Mouse (Mus musculus) lung, postnatal 0 days (tissue): ENCODE measurements at regions not wholly inside any gene's neighbourhood (a gene's known extent, or its start where the extent isn't known, plus 50 kb on each side); places are given as distances from the start of the nearest gene placed in this dataset.

ENCODE experiments used
- ATAC-seq: fragments of 200-750 bp; cut with Nextera tagmentation; 2 replicates; pipeline ENCODE4 v1.8.0; 2017; ENCODE audit warnings: moderate library complexity
- DNase-seq: peaks from one replicate; pipeline ENCODE4 v3.0.0-alpha.2; 2016; ENCODE audit warnings: low spot score
- H3K27ac ChIP-seq: fragments of 300-500 bp; sonication (generic); 2 replicates; pipeline ENCODE4 v1.5.1; 2014; ENCODE audit warnings: antibody characterized with exemption, mild to moderate bottlenecking, low read length, mixed read lengths
- H3K27me3 ChIP-seq: fragments of 300-500 bp; sonication (generic); replicated peaks from 2 replicates; pipeline ENCODE4 v1.6.1; 2014; ENCODE audit warnings: low read length, mixed read lengths; ENCODE audit not compliant: insufficient read depth
- H3K36me3 ChIP-seq: fragments of 300-500 bp; sonication (generic); 2 replicates; pipeline ENCODE4 v1.6.1; 2014; ENCODE audit warnings: low read length, mixed read lengths; ENCODE audit not compliant: insufficient read depth
- H3K4me1 ChIP-seq: fragments of 300-500 bp; sonication (generic); 2 replicates; pipeline ENCODE4 v1.6.1; 2014; ENCODE audit warnings: antibody characterized with exemption, low read depth, low read length, mixed read lengths; ENCODE audit not compliant: insufficient read depth
- H3K4me2 ChIP-seq: fragments of 300-500 bp; sonication (generic); replicated peaks from 2 replicates; pipeline ENCODE4 v1.6.1; 2014; ENCODE audit warnings: low read depth, mild to moderate bottlenecking, low read length, moderate library complexity, mixed read lengths
- H3K4me3 ChIP-seq: fragments of 300-500 bp; sonication (generic); 2 replicates; pipeline ENCODE4 v1.5.1; 2014; ENCODE audit warnings: low read depth, low read length
- H3K9ac ChIP-seq: fragments of 300-500 bp; sonication (generic); replicated peaks from 2 replicates; pipeline ENCODE4 v1.6.1; 2014; ENCODE audit warnings: low read depth, mild to moderate bottlenecking
- H3K9me3 ChIP-seq: fragments of 300-500 bp; sonication (generic); 2 replicates; pipeline ENCODE4 v1.6.1; 2016; ENCODE audit warnings: low read length, mixed read lengths
- CTCF ChIP-seq: IDR thresholded peaks from 2 replicates; pipeline ENCODE4 v1.5.1; 2016; ENCODE audit warnings: antibody characterized with exemption, mild to moderate bottlenecking
- EP300 ChIP-seq: IDR thresholded peaks from 2 replicates; pipeline ENCODE4 v1.6.1; 2016; ENCODE audit warnings: antibody characterized with exemption, mild to moderate bottlenecking, control low read depth
- WGBS: fragments of 180-500 bp; shearing (Covaris S2); extraction: QIAGEN DNeasy Blood & Tissue Kit; methylation state at CpG from one replicate; pipeline ENCODE4 v1.1.7; 2014; 5-methylcytosine and 5-hydroxymethylcytosine counted together

DNA sequence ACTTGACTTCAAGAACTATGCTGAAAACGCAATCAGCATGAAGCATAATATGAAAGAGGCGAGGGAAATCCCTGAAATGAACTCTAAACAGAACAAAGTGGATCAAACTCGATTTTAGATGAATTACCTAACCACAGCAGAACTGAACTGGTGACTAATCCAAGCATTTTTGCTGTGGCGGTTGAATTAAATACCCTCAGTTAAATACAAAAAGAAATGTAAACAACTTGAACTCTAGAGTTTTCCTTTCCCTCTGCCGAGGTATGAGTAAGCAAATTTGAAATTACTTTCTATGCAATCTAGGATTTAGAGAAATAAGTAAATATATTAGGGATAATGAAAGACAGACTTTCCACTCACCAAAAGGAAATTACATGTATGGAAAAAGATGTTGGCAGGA, 409.4 kb upstream of the BC052040 start:
- Histone ChIP-seq H3K4me1 (no peaks in the 10 kb centered on the region), H3K36me3 (no peaks in the 10 kb centered on the region), H3K27me3 (no peaks in the 10 kb centered on the region), H3K4me3 (no peak overlapping the region), H3K4me2 (no peak overlapping the region), H3K27ac (no peak overlapping the region), H3K9ac (no peak overlapping the region), H3K9me3 (no peaks in the 10 kb centered on the region)
- WGBS = 44% methylated on average over 5 of the region's 5 CpGs
- no peak for ATAC-seq
- DNase-seq = no peak
- TF ChIP-seq CTCF = no peak
- no peak for TF ChIP-seq EP300

DNA sequence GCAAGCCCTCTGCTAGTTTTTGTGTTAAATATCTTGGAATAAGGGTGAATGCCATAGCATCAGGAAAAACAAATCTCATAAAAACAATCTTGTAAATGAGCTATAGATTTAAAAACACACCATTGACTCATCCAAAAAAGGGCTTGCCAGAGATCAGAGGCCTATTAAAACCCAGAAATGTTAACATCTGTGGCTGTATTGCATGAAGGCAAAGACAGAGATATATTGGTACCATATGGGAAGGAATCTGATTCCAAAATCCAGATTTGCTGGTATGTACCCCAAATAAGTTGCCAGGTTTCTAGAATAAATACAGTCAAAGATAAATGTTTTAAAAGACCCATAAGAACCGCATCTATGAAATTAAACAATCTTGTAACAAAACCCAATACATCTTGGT, 404.4 kb upstream of the BC052040 start:
- ATAC-seq = no peak
- H3K4me3 ChIP-seq = no peak overlapping the region
- H3K27ac ChIP-seq = no peak overlapping the region
- TF ChIP-seq CTCF (no peak), EP300 (no peak)
- no peaks in the 10 kb centered on the region for H3K36me3 ChIP-seq
- no peaks in the 10 kb centered on the region for H3K9me3 ChIP-seq
- 87% methylated on average over 1 of the region's 1 CpGs for WGBS
- H3K27me3 ChIP-seq = no peaks in the 10 kb centered on the region
- DNase-seq = no peak
- H3K4me1 ChIP-seq = no peaks in the 10 kb centered on the region
- no peak overlapping the region for H3K9ac ChIP-seq
- H3K4me2 ChIP-seq = no peak overlapping the region

GRCm38 (mm10) chr2:115177896-115178295, 403.6 kb upstream of the BC052040 start:
- Histone ChIP-seq H3K9me3 (no peaks in the 10 kb centered on the region), H3K9ac (no peak overlapping the region), H3K27me3 (no peaks in the 10 kb centered on the region), H3K4me1 (no peaks in the 10 kb centered on the region), H3K27ac (no peak overlapping the region), H3K36me3 (no peaks in the 10 kb centered on the region), H3K4me3 (no peak overlapping the region), H3K4me2 (no peak overlapping the region)
- TF ChIP-seq CTCF (no peak), EP300 (no peak)
- DNase-seq = no peak
- WGBS = 67% methylated on average over 1 of the region's 1 CpGs
- ATAC-seq = no peak

GRCm38 (mm10) chr2:115211191-115211590, 370.3 kb upstream of the BC052040 start:
- Histone ChIP-seq H3K4me2 (no peak overlapping the region), H3K27ac (no peak overlapping the region), H3K9ac (no peak overlapping the region), H3K4me1 (no peaks in the 10 kb centered on the region), H3K36me3 (no peaks in the 10 kb centered on the region), H3K9me3 (no peaks in the 10 kb centered on the region), H3K4me3 (no peak overlapping the region), H3K27me3 (no peaks in the 10 kb centered on the region)
- DNase-seq (no peak), ATAC-seq (no peak)
- no peak for TF ChIP-seq CTCF
- TF ChIP-seq EP300 = no peak

DNA sequence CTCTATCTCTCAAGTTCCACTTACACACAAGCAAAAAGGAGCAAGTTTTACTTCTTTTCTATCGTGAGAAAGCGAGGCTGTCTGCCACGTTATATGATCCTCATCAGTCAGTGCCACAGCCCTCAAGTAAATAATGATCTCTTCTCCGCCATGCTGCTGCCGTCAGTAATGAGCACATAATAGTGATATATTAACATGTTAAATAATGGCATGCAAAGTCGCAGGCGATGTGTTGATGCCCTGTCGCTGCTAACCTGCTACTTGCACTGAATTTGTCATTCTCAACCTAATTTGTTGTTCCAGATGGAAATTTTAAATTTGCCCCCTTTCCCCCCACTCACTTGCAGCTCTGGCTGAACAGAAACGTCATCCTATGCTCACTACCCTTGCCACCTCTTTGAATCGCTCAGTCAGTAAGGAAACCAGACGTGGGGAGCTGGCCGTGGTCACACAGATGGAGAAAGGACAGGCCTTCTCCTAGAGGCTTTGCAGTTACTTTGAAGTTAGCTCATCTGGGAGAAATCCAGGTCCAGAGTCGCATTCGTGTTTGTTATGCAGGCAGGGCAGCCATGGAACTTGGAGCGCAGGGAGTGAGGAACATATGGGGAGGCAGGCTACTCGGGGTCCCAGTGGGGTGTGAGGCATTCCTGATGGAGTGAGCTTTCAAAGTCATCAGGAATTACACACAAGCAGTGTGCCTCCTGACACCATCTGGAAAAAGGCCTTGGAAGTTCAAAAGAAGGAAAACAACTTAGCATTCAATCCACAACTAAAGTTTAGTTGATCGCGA, 368.1 kb upstream of the BC052040 start:
- no peaks in the 10 kb centered on the region for H3K36me3 ChIP-seq
- H3K4me3 ChIP-seq = no peak overlapping the region
- no peaks in the 10 kb centered on the region for H3K4me1 ChIP-seq
- no peaks in the 10 kb centered on the region for H3K9me3 ChIP-seq
- H3K4me2 ChIP-seq = no peak overlapping the region
- WGBS = 41% methylated on average over 18 of the region's 18 CpGs
- H3K9ac ChIP-seq = no peak overlapping the region
- H3K27ac ChIP-seq = no peak overlapping the region
- H3K27me3 ChIP-seq = no peaks in the 10 kb centered on the region
- DNase-seq (no peak), ATAC-seq (no peak)
- no peak for TF ChIP-seq EP300
- TF ChIP-seq CTCF = no peak

DNA sequence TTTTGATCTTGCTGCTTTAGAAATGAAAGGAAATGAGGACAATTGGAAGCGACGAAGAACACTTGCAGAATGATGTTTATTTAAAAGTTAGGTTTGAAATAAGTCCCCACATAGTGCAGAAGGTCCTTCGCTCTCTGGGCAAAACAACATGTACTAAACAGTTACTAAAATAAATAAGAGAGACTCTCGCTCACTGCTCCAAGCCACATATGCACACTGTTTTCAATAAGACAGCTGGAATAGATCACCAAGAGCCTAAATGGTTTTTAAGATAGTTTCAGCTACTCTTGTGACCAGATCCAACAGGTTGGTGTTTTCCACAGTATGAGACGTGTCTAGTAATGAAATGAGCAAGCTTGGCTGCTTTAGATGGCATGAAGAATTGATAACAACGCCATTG, 367.2 kb upstream of the BC052040 start:
- peak; percentile 31 for DNase-seq
- Histone ChIP-seq H3K9ac (no peak overlapping the region), H3K4me2 (no peak overlapping the region), H3K27ac (no peak overlapping the region), H3K4me3 (no peak overlapping the region), H3K36me3 (no peaks in the 10 kb centered on the region), H3K4me1 (no peaks in the 10 kb centered on the region), H3K9me3 (no peaks in the 10 kb centered on the region), H3K27me3 (no peaks in the 10 kb centered on the region)
- 47% methylated on average over 6 of the region's 6 CpGs for WGBS
- peak; percentile 41 for ATAC-seq
- TF ChIP-seq EP300 (no peak), CTCF (no peak)

DNA sequence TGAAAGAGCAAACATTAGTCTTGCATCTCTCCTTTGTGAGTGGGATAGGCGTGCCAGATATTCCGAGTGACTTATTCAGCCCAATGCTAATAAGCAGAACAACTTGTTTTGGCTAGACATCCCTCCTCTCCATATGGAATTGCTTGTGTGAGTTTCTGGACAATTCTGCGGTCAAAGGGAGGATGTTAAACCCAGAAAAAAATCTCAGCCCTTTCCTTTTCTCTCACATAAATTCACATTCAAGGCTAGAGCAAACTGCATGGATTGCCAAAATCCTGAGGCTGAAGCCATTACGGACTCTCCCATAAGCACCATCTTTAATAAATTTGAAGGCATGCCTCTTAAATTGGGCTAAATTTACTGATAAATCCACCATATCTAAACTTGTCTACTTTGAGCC, 351.5 kb upstream of the BC052040 start:
- Histone ChIP-seq H3K27me3 (no peaks in the 10 kb centered on the region), H3K27ac (no peak overlapping the region), H3K36me3 (no peaks in the 10 kb centered on the region), H3K4me3 (no peak overlapping the region), H3K4me1 (no peaks in the 10 kb centered on the region), H3K9ac (no peak overlapping the region), H3K9me3 (no peaks in the 10 kb centered on the region), H3K4me2 (no peak overlapping the region)
- no peak for TF ChIP-seq EP300
- no peak for TF ChIP-seq CTCF
- ATAC-seq (no peak), DNase-seq (no peak)
- 80% methylated on average over 4 of the region's 4 CpGs for WGBS
